Mouse (Mus musculus) bone marrow macrophage, adult 2 months (primary cell): ENCODE measurements around the gene Itm2b.

ENCODE experiments used
- CTCF ChIP-seq: IDR thresholded peaks from 2 replicates; pipeline ENCODE4 v1.5.1; 2012; ENCODE audit warnings: low read depth, mild to moderate bottlenecking, low read length, moderate library complexity
- POLR2A ChIP-seq: IDR thresholded peaks from 2 replicates; pipeline ENCODE4 v1.6.1; 2012; ENCODE audit warnings: mild to moderate bottlenecking, low read depth, low read length, borderline replicate concordance

- TF ChIP-seq CTCF, result no peak
- no peak for TF ChIP-seq POLR2A
Observed at GRCm38 (mm10) chr14:73316933-73317332, 68.2 kb downstream of the Itm2b start.
